Mouse (Mus musculus) cerebellum, adult 2 months (tissue): ENCODE results near the gene Fgfr2.

Experiments used
- CTCF ChIP-seq: fragments of 200-500 bp; IDR thresholded peaks from 2 replicates; pipeline ENCODE4 v1.5.1; 2011; ENCODE audit warnings: low read depth, mild to moderate bottlenecking, control low read depth, low read length, moderate library complexity, borderline replicate concordance; ENCODE audit not compliant: insufficient read depth
- POLR2A ChIP-seq: fragments of 200-500 bp; IDR thresholded peaks from 2 replicates; pipeline ENCODE4 v1.6.1; 2011; ENCODE audit warnings: low read length, control low read depth, borderline replicate concordance; ENCODE audit not compliant: insufficient read depth

GRCm38 (mm10) chr7:132722401-132723370 is 400.5 kb downstream of the Fgfr2 start:
- TF ChIP-seq CTCF (no peak), POLR2A (no peak)
